Mouse (Mus musculus): Measurements from ENCODE around the gene Inip. TPM values are rescaled to one million over a fixed set of nuclear protein-coding genes. Genes with fewer than 3 reads are reported as not detected.

Inip gene
- polyA plus RNA-seq, 1 experiment: 7.5 TPM

GRCm38 (mm10) chr4:59760016-59760415 lies 41.4 kb downstream of the Inip start:
- Histone ChIP-seq H3K27me3 (replicated peaks; ENCODE audit: control insufficient read depth, insufficient read depth, low read length) (no peaks in the 10 kb centered on the region), H3K27ac (ENCODE audit: insufficient read depth, low read depth, low read length) (no peak overlapping the region), H3K4me3 (ENCODE audit: insufficient read depth, low read depth, low read length) (no peak overlapping the region), H3K4me1 (ENCODE audit: control insufficient read depth, insufficient read depth, low read length) (peaks cover 5% of the 10 kb centered on the region; the same call in 1 of the 2 replicates), H3K36me3 (ENCODE audit: control insufficient read depth, insufficient read depth, low read length) (no peaks in the 10 kb centered on the region)
- WGBS: 76% methylated on average over 4 of the region's 4 CpGs
- DNase-seq: no peak
- no peak for TF ChIP-seq POLR2A (IDR thresholded peaks at IDR 0.05; ENCODE audit: low read depth, low read length)
- TF ChIP-seq CTCF (conservative IDR thresholded peaks at IDR 0.05; ENCODE audit: insufficient read depth, insufficient read length, low read depth, low read length): 0 out of 2 replicates have a peak, but pooled peaks have one; percentile 13

- Histone ChIP-seq H3K36me3 (ENCODE audit: control insufficient read depth, insufficient read depth, low read length) (no peaks in the 10 kb centered on the region; the same call in 1 of the 2 replicates), H3K4me1 (ENCODE audit: control insufficient read depth, insufficient read depth, low read length) (peaks cover 11% of the 10 kb centered on the region; the same call in 1 of the 2 replicates), H3K27me3 (replicated peaks; ENCODE audit: control insufficient read depth, insufficient read depth, low read length) (no peaks in the 10 kb centered on the region), H3K4me3 (ENCODE audit: insufficient read depth, low read depth, low read length) (no peak overlapping the region), H3K27ac (ENCODE audit: insufficient read depth, low read depth, low read length) (peak overlapping the region; percentile 21; the same call in 1 of the 2 replicates)
- TF ChIP-seq CTCF (conservative IDR thresholded peaks at IDR 0.05; ENCODE audit: insufficient read depth, insufficient read length, low read depth, low read length) (no peak), POLR2A (IDR thresholded peaks at IDR 0.05; ENCODE audit: low read depth, low read length) (no peak)
- 36% methylated on average over 12 of the region's 12 CpGs for WGBS
- peak; percentile 59 for DNase-seq
Observed at GRCm38 (mm10) chr4:59757452-59758435, 43.6 kb downstream of the Inip start.

- 47% methylated on average over 9 of the region's 9 CpGs for WGBS
- Histone ChIP-seq H3K27ac (ENCODE audit: insufficient read depth, low read depth, low read length) (no peak overlapping the region), H3K4me1 (ENCODE audit: control insufficient read depth, insufficient read depth, low read length) (peaks cover 11% of the 10 kb centered on the region; the same call in 1 of the 2 replicates), H3K27me3 (replicated peaks; ENCODE audit: control insufficient read depth, insufficient read depth, low read length) (no peaks in the 10 kb centered on the region), H3K4me3 (ENCODE audit: insufficient read depth, low read depth, low read length) (no peak overlapping the region), H3K36me3 (ENCODE audit: control insufficient read depth, insufficient read depth, low read length) (no peaks in the 10 kb centered on the region; the same call in 1 of the 2 replicates)
- peak; percentile 85 for DNase-seq
- TF ChIP-seq POLR2A (IDR thresholded peaks at IDR 0.05; ENCODE audit: low read depth, low read length) (no peak), CTCF (conservative IDR thresholded peaks at IDR 0.05; ENCODE audit: insufficient read depth, insufficient read length, low read depth, low read length) (no peak)
Observed at GRCm38 (mm10) chr4:59756332-59757082, 44.9 kb downstream of the Inip start.

- Histone ChIP-seq H3K27me3 (replicated peaks; ENCODE audit: control insufficient read depth, insufficient read depth, low read length) (no peaks in the 10 kb centered on the region; the same call in 1 of the 2 replicates), H3K4me3 (ENCODE audit: insufficient read depth, low read depth, low read length) (no peak overlapping the region), H3K4me1 (ENCODE audit: control insufficient read depth, insufficient read depth, low read length) (peaks cover 11% of the 10 kb centered on the region; the same call in 1 of the 2 replicates), H3K36me3 (ENCODE audit: control insufficient read depth, insufficient read depth, low read length) (no peaks in the 10 kb centered on the region; the same call in 1 of the 2 replicates), H3K27ac (ENCODE audit: insufficient read depth, low read depth, low read length) (no peak overlapping the region)
- peak; percentile 41 for DNase-seq
- TF ChIP-seq POLR2A (IDR thresholded peaks at IDR 0.05; ENCODE audit: low read depth, low read length): no peak
- no peak for TF ChIP-seq CTCF (conservative IDR thresholded peaks at IDR 0.05; ENCODE audit: insufficient read depth, insufficient read length, low read depth, low read length)
- WGBS: 56% methylated on average over 13 of the region's 13 CpGs
Observed at GRCm38 (mm10) chr4:59753491-59754140, 47.8 kb downstream of the Inip start.

- no peak for DNase-seq
- no peak overlapping the region for H3K4me3 ChIP-seq (ENCODE audit: insufficient read depth, low read depth, low read length)
- no peaks in the 10 kb centered on the region for H3K4me1 ChIP-seq (ENCODE audit: control insufficient read depth, insufficient read depth, low read length)
- no peak for TF ChIP-seq CTCF (conservative IDR thresholded peaks at IDR 0.05; ENCODE audit: insufficient read depth, insufficient read length, low read depth, low read length)
- TF ChIP-seq POLR2A (IDR thresholded peaks at IDR 0.05; ENCODE audit: low read depth, low read length): no peak
- H3K36me3 ChIP-seq (ENCODE audit: control insufficient read depth, insufficient read depth, low read length): 0 out of 2 replicates have a peak, but pooled peaks cover 1% of the 10 kb centered on the region
- WGBS: 88% methylated on average over 2 of the region's 2 CpGs
- no peak overlapping the region for H3K27ac ChIP-seq (ENCODE audit: insufficient read depth, low read depth, low read length)
- no peaks in the 10 kb centered on the region for H3K27me3 ChIP-seq (replicated peaks; ENCODE audit: control insufficient read depth, insufficient read depth, low read length)
Observed at GRCm38 (mm10) chr4:59739882-59740281, 61.5 kb downstream of the Inip start.

- WGBS: 98% methylated on average over 4 of the region's 4 CpGs
Observed at GRCm38 (mm10) chr4:59739321-59739720, 62.1 kb downstream of the Inip start.

More at GRCm38 (mm10) chr4:59739321-59739720, 62.1 kb downstream of the Inip start:
- TF ChIP-seq POLR2A (IDR thresholded peaks at IDR 0.05; ENCODE audit: low read depth, low read length) (no peak), CTCF (conservative IDR thresholded peaks at IDR 0.05; ENCODE audit: insufficient read depth, insufficient read length, low read depth, low read length) (peak; percentile 44)
- Histone ChIP-seq H3K27me3 (replicated peaks; ENCODE audit: control insufficient read depth, insufficient read depth, low read length) (no peaks in the 10 kb centered on the region), H3K4me1 (ENCODE audit: control insufficient read depth, insufficient read depth, low read length) (no peaks in the 10 kb centered on the region), H3K4me3 (ENCODE audit: insufficient read depth, low read depth, low read length) (no peak overlapping the region), H3K36me3 (ENCODE audit: control insufficient read depth, insufficient read depth, low read length) (0 out of 2 replicates have a peak, but pooled peaks cover 1% of the 10 kb centered on the region), H3K27ac (ENCODE audit: insufficient read depth, low read depth, low read length) (no peak overlapping the region)
- no peak for DNase-seq

Data from kidney, adult 2 months (tissue).